Mouse (Mus musculus): Measurements from ENCODE around the gene Slc25a28.
A peak's percentile ranks its signal among the peaks of the same experiment; 100 is the strongest.

The Slc25a28 gene

DNA sequence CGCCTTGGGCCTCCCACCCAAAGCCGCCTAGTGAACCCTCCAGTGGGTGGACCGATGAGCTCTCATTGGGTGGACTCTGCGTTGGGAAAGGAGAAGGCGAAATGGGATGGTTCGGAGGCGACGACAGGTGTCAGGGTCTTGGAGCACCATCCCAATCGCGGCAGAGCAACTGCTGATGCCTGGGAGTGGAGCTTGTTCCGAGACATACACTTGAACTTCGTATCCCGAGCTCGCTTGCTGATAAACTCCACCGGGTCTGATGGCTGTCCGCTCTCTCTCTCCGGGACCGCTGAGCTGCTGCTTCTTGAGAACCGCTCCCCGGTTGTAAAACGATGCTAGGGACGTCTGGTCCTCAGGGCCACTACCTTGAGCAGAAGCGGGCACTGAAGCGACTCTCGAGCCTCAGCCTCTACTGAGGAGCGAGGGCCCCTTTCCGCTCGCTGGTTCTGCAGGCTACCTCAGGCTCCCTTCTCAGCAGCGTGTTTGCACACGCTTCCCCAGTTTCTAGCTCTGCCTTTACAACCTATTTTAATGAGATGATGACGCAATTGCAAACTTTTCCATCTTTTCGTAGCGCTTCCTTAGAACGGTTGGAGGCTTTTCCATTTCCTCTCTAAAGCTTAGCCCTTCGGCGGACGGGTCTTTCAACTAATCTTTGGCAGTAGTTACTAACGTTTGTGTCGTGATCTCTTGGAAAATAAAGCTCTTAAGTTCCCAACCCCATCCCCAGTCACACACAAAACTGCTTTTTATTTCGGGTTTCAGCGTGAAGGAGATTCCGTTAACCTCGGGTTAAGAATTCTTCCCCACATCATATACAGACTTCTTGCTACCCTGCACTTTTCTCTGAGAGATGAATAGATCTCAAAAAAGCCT lies 1.1 kb upstream of the Slc25a28 start:
- DNase-seq, result peak; percentile 55

GRCm38 (mm10) chr19:43674316-43674689 lies 378 bp downstream of the Slc25a28 start:
- DNase-seq, result no peak

- DNase-seq, result no peak
Observed at GRCm38 (mm10) chr19:43673513-43674315, 967 bp downstream of the Slc25a28 start.

DNA sequence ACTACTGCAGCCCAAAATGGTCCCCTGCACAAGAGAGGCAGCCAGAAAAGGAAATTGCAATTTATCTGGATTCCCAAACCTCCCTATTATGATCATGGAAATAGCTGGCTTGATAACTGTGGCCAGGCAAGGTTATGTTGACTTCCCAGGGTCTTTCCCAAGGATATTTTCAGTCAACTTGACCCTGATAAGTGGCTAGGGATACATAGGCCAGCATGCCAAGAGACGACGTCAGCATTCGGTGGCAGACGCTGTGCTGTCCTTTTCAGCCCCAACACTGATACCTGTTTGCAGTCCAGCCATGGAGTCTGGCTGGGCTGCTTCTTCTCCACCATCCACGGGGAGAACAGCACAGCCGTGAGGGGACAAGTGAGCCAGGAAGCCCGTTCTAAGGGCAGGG lies 3.6 kb downstream of the Slc25a28 start:
- DNase-seq, result no peak

GRCm38 (mm10) chr19:43669136-43669759 lies 5.4 kb downstream of the Slc25a28 start:
- no peak for DNase-seq

DNA sequence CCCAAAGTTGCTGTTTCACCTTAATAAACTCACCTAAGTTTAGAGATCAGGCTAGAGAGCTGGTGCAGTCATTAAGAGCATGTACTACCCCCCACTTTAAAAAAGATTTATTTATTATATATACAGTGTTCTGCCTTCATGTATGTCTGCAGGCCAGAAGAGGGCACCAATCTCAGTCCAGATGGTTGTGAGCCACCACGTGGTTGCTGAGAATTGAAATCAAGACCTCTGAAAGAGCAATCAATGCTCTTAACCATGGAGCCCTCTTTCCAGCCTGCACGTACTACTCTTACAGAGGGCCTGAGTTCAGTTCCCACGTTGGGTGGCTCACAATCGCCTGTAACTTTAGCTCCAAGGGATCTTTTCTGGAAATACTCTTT lies 7.3 kb downstream of the Slc25a28 start:
- no peak for DNase-seq

DNA sequence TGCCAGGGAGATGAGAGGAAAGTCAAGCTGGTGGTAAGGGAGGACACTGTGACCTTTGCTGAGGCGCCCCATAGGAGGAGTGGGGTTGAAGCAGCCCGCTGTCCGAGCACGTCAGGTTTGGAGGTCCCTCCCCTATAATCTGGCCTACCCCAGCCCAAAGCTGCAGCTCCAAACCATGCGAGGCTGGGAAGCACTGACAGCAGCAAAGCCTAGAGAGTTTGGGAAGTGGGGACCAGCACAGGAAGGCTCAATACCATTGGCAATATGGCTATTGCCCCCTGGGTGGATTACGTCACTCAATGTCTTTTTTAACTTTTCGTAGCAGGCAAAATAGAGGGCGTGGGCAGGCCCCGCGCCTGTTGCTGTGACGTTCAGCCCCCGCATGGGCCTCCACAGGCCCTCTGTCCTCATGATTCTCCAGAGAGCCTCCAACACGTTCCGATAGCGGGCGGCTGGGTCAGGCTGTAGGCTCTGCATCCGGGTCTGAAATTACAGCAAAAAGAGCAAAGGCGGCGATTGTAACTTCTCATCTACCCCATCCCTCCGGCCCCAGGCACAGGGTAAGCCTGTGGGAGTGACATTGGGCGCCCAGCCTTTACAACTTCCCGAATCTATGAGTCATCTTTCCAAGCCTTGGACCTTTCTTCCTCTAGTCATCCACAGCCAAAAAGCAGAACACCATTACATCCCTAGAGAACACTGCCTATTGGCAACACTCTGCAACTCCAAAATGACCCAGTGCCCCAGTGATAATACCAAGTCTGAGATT lies 7.8 kb downstream of the Slc25a28 start:
- no peak for DNase-seq

DNA sequence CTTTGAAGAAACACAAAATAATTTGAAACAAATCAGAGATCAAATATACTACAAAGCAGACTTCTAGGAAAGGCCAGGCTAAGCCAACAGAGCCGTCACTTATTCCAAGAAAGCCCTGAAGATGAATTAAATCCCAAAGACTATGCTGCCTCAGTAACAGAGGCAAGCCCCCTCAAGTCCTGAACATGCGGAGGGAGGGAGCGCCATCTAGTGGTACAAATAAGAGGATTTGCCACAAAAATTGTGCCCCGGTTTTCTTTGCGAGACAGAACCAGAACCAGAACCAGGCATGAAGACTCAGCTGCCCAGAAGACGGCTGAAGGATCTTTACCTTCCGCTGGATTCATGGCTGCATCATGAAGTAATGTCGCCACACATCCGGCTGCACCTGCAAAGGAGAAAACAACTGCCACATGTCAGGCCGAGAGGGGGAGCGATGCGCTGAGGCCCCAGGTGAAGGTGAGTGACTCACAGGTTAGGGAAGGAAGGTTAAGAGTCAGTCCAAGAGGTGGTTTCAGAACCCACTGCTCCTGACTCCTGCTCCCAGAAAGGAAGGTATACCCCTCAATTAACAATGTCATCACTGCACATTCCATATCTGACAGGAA lies 9.1 kb downstream of the Slc25a28 start:
- peak; percentile 38 for DNase-seq

DNA sequence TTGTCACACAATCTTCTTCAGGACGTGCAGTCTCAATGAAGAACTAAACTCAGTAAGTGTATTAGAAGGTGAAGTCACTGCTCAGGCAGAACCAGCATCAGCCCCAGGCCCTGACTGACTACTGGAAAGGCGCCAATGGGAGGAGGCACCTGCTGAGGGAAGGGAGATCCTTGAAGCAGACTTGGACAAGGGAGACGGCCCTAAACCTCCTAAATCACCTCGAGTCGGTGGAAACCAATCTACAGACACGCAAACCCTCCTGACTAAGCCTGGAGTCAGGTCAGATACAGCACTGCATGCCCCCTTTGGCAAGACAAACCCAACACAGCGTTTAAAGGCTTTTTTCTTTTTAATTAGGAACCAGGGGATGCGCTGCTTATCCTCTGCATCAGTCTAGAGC lies 11.2 kb downstream of the Slc25a28 start:
- no peak for DNase-seq

- DNase-seq, result peak; percentile 68
Observed at GRCm38 (mm10) chr19:43662176-43662967, 12.3 kb downstream of the Slc25a28 start.

DNA sequence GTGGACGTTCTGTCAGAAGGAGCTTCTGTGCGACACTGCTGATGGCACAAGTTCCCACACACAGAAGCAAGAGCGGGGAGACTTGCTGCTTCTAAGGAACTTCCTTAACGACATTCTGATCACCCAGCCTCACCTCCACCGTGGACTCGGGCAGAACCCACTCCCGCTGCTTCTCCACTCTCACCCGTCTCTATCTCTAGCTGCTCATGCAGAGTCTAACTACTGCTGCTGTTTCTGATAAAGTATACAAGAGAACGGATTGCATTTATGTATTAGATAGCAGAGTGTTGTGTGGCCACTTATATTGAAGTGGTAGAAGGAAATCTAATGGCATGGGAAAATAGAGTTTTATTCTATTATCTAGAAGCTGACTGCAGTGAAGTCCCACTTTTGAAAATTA lies 13.9 kb downstream of the Slc25a28 start:
- no peak for DNase-seq

DNA sequence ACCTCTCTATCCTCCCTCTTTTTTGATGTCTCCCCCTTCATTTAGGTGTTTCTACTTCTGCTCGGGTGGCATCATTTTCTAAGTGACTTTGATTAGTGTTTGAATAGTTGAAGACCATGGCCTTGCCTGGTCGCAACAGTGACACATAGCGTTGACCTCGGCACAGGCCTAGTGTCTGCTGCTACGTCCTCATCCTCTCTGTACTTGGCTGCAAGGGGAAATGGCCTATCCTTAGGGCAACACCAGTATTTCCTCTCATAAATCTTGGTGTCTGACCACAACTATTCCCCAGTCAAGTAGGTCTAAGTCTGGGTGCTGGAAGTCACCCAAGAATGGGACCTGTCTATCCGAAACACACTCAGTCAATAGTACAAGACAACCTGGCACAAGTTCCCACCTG lies 15.0 kb downstream of the Slc25a28 start:
- peak; percentile 29 for DNase-seq

GRCm38 (mm10) chr19:43655735-43656492 lies 18.8 kb downstream of the Slc25a28 start:
- DNase-seq, result peak; percentile 76

DNA sequence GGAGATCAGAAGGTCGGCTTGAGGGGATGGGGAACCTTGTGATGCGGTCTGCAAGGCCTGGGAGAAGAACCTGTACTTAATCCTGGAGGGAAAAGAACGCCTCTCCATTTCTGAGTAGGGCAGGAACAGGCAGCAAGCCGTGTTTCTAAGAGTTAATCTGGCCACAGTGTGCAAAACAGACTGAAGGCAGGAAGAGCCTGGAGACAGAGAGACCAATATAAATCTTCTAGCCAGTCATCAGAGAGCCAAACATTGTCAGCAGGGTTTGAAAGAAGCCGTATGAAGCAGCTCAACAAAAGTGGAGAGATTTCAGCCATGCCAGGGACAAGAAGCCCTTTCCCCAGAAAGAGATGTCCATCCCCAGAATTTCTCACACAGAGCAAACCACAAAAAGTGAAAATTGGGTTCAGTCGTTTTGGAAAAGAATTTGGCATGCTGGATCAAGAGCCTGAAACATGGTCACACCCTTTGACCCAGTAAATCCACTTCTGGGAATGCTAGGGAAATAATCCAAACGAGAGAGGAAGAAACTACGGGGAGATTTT lies 23.4 kb downstream of the Slc25a28 start:
- DNase-seq, result peak; percentile 19

DNA sequence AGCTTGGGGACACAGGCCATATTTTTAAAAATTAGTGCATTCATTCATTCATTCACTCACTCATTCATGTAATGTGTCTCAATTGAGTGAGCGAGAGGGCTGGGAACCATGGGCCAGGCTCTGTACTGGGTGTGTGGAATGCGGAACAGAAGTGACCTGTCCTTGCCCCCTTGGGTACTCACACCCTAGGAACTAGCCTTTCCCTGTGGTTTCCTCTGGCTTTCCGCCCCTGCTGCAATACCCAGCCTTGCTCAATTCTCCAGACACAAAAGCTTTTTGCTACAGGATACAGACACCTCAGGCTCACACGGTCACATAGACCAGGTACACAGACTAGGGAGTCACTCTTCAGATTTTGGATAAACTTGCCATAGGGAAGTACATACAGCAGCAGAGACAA lies 26.3 kb downstream of the Slc25a28 start:
- DNase-seq, result no peak

DNA sequence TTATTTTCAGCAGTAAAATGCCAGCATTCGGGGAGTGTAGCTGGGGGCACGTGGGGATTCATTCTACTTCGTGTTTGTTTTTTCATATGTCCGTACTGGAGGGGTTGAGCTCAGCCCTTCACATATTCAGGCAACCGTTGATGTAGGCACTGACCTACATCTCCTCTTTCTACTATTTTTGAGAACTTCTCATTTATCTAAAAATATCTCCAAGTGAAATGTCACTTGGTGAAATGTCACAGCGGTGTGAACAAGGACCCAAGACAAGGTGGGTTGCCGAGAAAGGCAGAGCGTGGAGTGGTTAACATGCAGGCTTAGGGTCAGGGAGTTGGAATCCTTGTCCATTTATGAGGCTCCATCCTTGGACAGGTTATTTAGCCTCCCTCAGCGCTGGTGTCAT lies 27.4 kb downstream of the Slc25a28 start:
- no peak for DNase-seq

- DNase-seq, result no peak
Observed at GRCm38 (mm10) chr19:43646852-43647251, 27.8 kb downstream of the Slc25a28 start.

- no peak for DNase-seq
Observed at GRCm38 (mm10) chr19:43645508-43645907, 29.2 kb downstream of the Slc25a28 start.

DNA sequence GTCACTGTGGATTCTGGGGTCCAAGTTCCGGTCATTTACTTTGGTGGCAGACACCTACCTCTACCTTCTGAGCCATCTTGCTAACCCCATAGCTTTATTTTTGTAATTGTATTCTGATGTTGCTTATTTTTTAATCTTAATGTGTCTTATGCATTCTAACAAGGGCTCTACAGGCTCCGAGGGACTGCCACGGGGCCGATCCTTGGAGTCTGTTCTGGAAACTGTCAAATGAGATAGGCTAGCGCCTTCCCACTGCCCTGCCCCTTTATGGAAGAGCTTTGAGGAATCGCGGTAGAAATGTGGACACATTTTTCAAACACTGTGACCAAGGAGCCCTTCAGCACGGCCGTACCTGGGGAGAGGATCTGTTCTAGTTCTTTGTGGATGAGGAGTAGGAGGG lies 31.8 kb downstream of the Slc25a28 start:
- no peak for DNase-seq

DNA sequence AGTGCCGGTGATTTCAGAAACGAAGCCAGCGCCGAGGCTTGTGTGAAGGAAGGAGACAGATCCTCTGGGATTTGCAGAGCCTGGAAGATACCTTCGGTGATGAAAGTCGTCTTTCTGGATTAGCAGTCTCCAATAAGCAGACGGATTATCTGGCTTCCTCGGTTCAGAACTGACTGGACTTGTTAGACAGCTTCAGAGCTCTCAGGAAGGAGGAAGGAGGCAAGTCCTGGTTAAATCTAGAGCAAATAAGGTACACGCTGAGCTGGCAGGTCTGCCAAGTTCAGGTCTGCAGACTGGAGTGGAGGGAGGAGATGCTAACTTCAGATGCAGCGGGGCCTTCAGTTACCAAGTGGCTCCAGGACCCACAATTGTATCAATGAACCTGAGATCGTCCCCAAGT lies 32.8 kb downstream of the Slc25a28 start:
- DNase-seq, result no peak

Data from kidney, postnatal 14 days (tissue).